Comparison of ENCODE assay signal across 8 mouse cellular contexts in the genomic region with DNA sequence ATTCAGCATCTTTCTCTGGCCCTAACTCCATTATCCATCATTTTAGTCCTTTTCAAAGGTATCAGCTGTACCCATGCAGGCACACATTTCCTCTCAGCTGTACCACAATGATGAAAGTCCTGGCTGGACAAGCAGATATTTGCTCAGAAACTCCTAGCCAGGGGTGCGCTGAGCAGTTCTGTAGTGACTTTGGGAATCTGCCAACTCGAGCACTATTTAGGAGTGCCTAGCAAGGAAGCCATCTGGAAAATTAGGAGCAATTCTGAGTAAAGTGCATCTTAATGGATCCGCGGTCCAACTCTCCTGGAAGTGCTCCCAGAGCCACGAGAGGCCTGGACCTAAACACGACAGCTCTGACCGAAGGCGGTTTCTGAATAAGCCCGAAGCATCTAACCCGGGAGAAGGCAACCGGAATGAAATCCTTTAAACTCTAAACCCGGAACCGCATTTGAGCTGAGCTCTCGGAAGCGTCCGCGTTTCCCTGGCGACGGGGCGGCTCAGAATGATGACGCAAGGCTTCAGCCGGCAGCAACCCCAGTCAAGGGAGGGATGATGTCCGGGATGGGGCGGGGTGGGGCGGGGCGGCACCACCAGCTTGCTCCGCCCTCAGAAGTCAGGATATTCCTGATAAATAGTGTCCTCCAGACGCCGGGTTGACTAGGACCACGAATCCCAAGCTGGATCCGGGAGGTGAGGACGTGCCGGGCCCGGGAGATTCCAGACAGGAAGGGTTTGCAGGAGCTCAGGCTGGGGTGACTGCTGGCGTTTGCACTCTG. TPM values are rescaled to one million over a fixed set of nuclear protein-coding genes. Genes with fewer than 3 reads are reported as not detected.
DNase-seq lines count a peak whose midpoint lies in the region; ATAC-seq and TF ChIP-seq lines count a peak whose summit lies in the region.

A gene (plus strand): TSS at position 596 of the 776 bp plus-strand sequence.

- DNase-seq in ES-CJ7 (ENCODE audit: low read depth, low spot score): peak; percentile 87
- DNase-seq in cerebellum, adult 11 months: peak; percentile 95
- DNase-seq in heart, postnatal 25 days (ENCODE audit: low spot score): peak; percentile 92
- DNase-seq in layer of hippocampus, adult 18-20 months (ENCODE audit: low spot score in 2 of 2): peak; percentile 97 to 99
- peak; percentile 94 for DNase-seq in lung, adult 2 months
- peak; percentile 86 to 88 for DNase-seq in thymus, adult 18-20 months

- H3K27me3 ChIP-seq in forebrain, embryonic 15.5 days: 0 out of 2 replicates have a peak, but pooled peaks cover 6% of the 10 kb centered on the region

- peak; percentile 76; the same call in 1 of the 2 replicates for TF ChIP-seq POLR2A in lung, adult 2 months (IDR thresholded peaks at IDR 0.05; ENCODE audit: borderline replicate concordance, extremely low read depth, low read depth, low read length)

- no peaks in the 10 kb centered on the region for H3K9me3 ChIP-seq in forebrain, embryonic 15.5 days

- peak within 1 kb of the TSS; percentile 67 for H3K4me3 ChIP-seq in forebrain, embryonic 15.5 days
- H3K4me3 ChIP-seq in lung, adult 2 months (replicated peaks; ENCODE audit: extremely low read depth, low read depth, low read length): peak within 1 kb of the TSS; percentile 84

- H3K27ac ChIP-seq in forebrain, embryonic 15.5 days (replicated peaks): peak within 1 kb of the TSS; percentile 75

- H3K36me3 ChIP-seq in forebrain, embryonic 15.5 days: no peaks in the 10 kb centered on the region

- peak within 1 kb of the TSS; percentile 81 for H3K4me2 ChIP-seq in forebrain, embryonic 15.5 days (replicated peaks)

- H3K9ac ChIP-seq in forebrain, embryonic 15.5 days (replicated peaks): peak within 1 kb of the TSS; percentile 59

- TF ChIP-seq CTCF in lung, adult 2 months (IDR thresholded peaks at IDR 0.05; ENCODE audit: insufficient read depth, low read length): no peak

- peaks cover 25% of the 10 kb centered on the region for H3K4me1 ChIP-seq in forebrain, embryonic 15.5 days
- H3K4me1 ChIP-seq in lung, adult 2 months (ENCODE audit: control insufficient read depth, insufficient read depth, low read length): peaks cover 10% of the 10 kb centered on the region

- intact Hi-C loops in heart, postnatal 25 days (cut with DNase I): no loop called here

- ATAC-seq in forebrain, embryonic 15.5 days (replicated peaks): peak; percentile 97
- peak; percentile 86 for ATAC-seq in neutrophil, adult 5-6 weeks (ENCODE audit: extremely low read depth, insufficient number of reproducible peaks, low FRiP score, poor library complexity, severe bottlenecking)

- WGBS in forebrain, embryonic 15.5 days: under 1% methylated on average over 35 of the region's 35 CpGs
- 1% methylated on average over 35 of the region's 35 CpGs for WGBS in lung, adult 2 months

RNA-seq across cellular contexts. Expression of the gene that starts here (rescaled TPM):
- 14.0 and 15.5 TPM in 2 replicates for polyA plus RNA-seq in forebrain, embryonic 15.5 days (2015; fragmentation: Nextera tagmentation; extraction: Ambion mirVana)
- 10 to 100 TPM; 23.3 to 27.2 TPM for total RNA-seq in heart, postnatal 25 days (2021)
- total RNA-seq in layer of hippocampus, adult 18-20 months (2021): 10 to 100 TPM; 26.5 to 29.4 TPM
- 42.8 and 53.8 TPM in 2 replicates for polyA plus RNA-seq in lung, adult 2 months (2012; rRNA removed)
- 88.3 and 98.8 TPM in 2 replicates for total RNA-seq in neutrophil, adult 5-6 weeks (2017)

Comparison
In these comparisons a context has a peak if more than half of its experiments do, and no peak if none do; other contexts are left out.
1. Peak in every context shown above with its lines: DNase-seq, ATAC-seq, H3K4me3 ChIP-seq and H3K27ac ChIP-seq.